25 mouse cellular contexts compared by ENCODE assay signal in genomic region chr9:85455382-85455781, GRCm38 (mm10).
"Had no signal": no experiment of that assay in that cellular context is flagged by ENCODE, and none has a peak within 500 bp of the region (broad histone marks: within the 10 kb centered on the region; RNA-seq: fewer than 3 reads in every experiment).

No protein-coding gene starts in this region.

- H3K4me3 ChIP-seq: kidney, embryonic 15.5 days; left cerebral cortex, adult 2 months; limb, embryonic 12.5 days; limb, embryonic 15.5 days; lung, embryonic 15.5 days; midbrain, embryonic 12.5 days; midbrain, embryonic 15.5 days; neural tube, embryonic 12.5 days; neural tube, embryonic 15.5 days; stomach, embryonic 15.5 days had no signal

- DNase-seq: kidney, adult 11 months; kidney, adult 8-10 months; kidney, postnatal 10 days; kidney, postnatal 36 days; layer of hippocampus, postnatal 36 days; left cerebral cortex, postnatal 4 days; liver, postnatal 0 days; right cerebral cortex, adult 18-20 months; right cerebral cortex, postnatal 14 days; spleen, adult 18-20 months; thymus, adult 18-20 months; thymus, postnatal 36 days had no signal

- H3K4me1 ChIP-seq: limb, embryonic 12.5 days; midbrain, embryonic 12.5 days; midbrain, embryonic 15.5 days; neural tube, embryonic 12.5 days; neural tube, embryonic 15.5 days; stomach, embryonic 15.5 days had no signal

- H3K27ac ChIP-seq: kidney, embryonic 15.5 days; left cerebral cortex, adult 2 months; limb, embryonic 12.5 days; limb, embryonic 15.5 days; liver, embryonic 14.5 days; lung, embryonic 15.5 days; macrophage; midbrain, embryonic 12.5 days; midbrain, embryonic 15.5 days; neural tube, embryonic 12.5 days; neural tube, embryonic 15.5 days; stomach, embryonic 15.5 days had no signal

- H3K27me3 ChIP-seq: kidney, embryonic 15.5 days; limb, embryonic 12.5 days; limb, embryonic 15.5 days; lung, embryonic 15.5 days; midbrain, embryonic 12.5 days; midbrain, embryonic 15.5 days; neural tube, embryonic 12.5 days; neural tube, embryonic 15.5 days; stomach, embryonic 15.5 days had no signal

- H3K9me3 ChIP-seq: kidney, embryonic 15.5 days; limb, embryonic 12.5 days; limb, embryonic 15.5 days; lung, embryonic 15.5 days; midbrain, embryonic 12.5 days; midbrain, embryonic 15.5 days; neural tube, embryonic 12.5 days; neural tube, embryonic 15.5 days; stomach, embryonic 15.5 days had no signal

- ATAC-seq: liver, postnatal 0 days; midbrain, embryonic 15.5 days had no signal

- H3K36me3 ChIP-seq: kidney, embryonic 15.5 days; limb, embryonic 12.5 days; limb, embryonic 15.5 days; lung, embryonic 15.5 days; midbrain, embryonic 12.5 days; midbrain, embryonic 15.5 days; neural tube, embryonic 12.5 days; neural tube, embryonic 15.5 days; stomach, embryonic 15.5 days had no signal

- H3K4me2 ChIP-seq: kidney, embryonic 15.5 days; limb, embryonic 12.5 days; limb, embryonic 15.5 days; liver, embryonic 11.5 days; lung, embryonic 15.5 days; midbrain, embryonic 12.5 days; midbrain, embryonic 15.5 days; neural tube, embryonic 12.5 days; neural tube, embryonic 15.5 days; stomach, embryonic 15.5 days had no signal

- H3K9ac ChIP-seq: kidney, embryonic 15.5 days; limb, embryonic 12.5 days; limb, embryonic 15.5 days; liver, embryonic 14.5 days; liver, postnatal 0 days; lung, embryonic 15.5 days; midbrain, embryonic 12.5 days; midbrain, embryonic 15.5 days; neural tube, embryonic 12.5 days; neural tube, embryonic 15.5 days; stomach, embryonic 15.5 days had no signal
